Mouse (Mus musculus): ENCODE results near the gene Chd2. TPM values are rescaled to one million over a fixed set of nuclear protein-coding genes. Genes with fewer than 3 reads are reported as not detected.

Gene Chd2
- 111 TPM for polyA plus RNA-seq (2015; fragmentation: Illumina TruSeq; extraction: RNeasy Lipid Tissue Mini Kit (QIAGEN cat#74804); ENCODE audit: insufficient read depth, low replicate concordance)

DNA sequence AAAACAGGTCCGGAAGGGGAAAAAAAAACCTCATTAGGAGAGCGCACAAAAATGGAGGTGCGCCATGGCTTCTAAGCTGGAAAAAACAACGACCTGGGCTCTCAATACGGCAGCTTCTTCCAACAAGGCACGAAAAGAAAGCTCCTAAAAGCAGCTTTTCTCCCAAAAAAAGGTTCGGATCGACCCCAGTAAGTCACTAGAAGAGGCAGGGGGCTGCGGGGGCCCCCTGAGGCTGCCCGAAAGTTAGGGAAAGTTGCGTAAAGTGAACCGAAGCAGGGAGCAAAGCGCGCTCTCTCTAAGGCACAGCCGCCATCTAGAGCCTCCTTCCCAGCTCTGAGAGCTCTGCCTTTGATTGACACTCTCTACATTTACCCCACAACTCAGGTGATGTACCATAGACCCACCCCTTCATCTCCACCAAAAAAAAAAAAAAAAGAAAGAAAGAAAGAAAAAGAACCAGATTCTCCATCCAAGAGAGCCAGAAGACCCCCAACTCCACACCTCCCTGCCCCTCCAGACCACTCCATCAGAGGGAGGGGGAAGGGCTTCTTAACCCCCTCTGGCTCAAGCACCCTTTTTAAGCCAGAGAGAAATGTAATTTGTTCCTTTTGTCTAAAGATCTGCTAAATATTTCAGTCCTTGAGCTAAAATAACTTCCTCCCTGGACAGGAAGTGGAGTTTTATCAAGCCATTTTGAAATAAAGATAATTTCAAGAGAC, at the start of gene Chd2:
Gene Chd2 (minus strand): TSS at position 419 of the 719 bp plus-strand sequence.

Other genes starting within 250 kb of the Chd2 start
- 1.0 TPM for gene Rgma, start 166.3 kb downstream of the Chd2 start, polyA plus RNA-seq (2015; fragmentation: Illumina TruSeq; extraction: RNeasy Lipid Tissue Mini Kit (QIAGEN cat#74804); ENCODE audit: insufficient read depth, low replicate concordance)
- 10.1 TPM for gene Fam174b, start 198.5 kb upstream of the Chd2 start, polyA plus RNA-seq (2015; fragmentation: Illumina TruSeq; extraction: RNeasy Lipid Tissue Mini Kit (QIAGEN cat#74804); ENCODE audit: insufficient read depth, low replicate concordance)